Mouse (Mus musculus) 3134 (cell line): ENCODE results near the gene Plcd3.

ENCODE experiments used
- DNase-seq: peaks from one replicate; pipeline ENCODE4 v3.0.0-alpha.2; 2011; ENCODE audit warnings: low spot score; ENCODE audit not compliant: insufficient read length; ENCODE audit errors: extremely low read depth

The Plcd3 gene

DNA sequence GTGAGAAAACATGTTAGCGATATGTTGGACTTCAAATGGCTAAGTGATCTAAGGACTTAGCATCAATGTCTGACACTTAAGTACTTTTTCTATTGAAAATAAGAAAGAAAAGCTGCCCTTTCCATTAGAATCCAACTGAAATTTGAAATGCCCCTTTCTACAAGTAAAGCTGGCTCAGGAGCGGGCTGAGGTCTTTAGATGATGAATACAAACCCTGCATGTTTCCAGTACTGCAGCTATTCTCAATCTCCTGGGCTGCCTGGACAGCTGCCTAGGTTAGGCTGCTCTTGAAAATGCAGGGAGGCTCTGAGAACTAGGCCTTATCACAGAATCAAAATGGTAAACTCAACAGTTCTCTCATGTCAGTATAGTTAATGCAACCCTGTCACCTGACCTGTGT, 17.4 kb upstream of the Plcd3 start:
- DNase-seq = no peak

DNA sequence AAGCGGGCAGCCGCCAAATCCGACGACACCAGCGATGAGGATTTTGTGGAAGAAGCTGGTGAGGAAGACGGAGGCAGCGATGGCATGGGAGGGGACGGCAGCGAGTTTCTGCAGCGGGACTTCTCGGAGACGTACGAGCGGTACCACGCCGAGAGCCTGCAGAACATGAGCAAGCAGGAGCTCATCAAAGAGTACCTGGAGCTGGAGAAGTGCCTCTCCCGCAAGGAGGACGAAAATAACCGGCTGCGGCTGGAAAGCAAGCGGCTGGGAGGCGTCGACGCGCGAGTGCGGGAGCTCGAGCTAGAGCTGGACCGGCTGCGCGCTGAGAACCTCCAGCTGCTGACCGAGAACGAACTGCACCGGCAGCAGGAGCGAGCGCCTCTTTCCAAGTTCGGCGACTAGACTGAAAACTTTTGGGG, 16.1 kb upstream of the Plcd3 start:
- DNase-seq = peak; percentile 79

DNA sequence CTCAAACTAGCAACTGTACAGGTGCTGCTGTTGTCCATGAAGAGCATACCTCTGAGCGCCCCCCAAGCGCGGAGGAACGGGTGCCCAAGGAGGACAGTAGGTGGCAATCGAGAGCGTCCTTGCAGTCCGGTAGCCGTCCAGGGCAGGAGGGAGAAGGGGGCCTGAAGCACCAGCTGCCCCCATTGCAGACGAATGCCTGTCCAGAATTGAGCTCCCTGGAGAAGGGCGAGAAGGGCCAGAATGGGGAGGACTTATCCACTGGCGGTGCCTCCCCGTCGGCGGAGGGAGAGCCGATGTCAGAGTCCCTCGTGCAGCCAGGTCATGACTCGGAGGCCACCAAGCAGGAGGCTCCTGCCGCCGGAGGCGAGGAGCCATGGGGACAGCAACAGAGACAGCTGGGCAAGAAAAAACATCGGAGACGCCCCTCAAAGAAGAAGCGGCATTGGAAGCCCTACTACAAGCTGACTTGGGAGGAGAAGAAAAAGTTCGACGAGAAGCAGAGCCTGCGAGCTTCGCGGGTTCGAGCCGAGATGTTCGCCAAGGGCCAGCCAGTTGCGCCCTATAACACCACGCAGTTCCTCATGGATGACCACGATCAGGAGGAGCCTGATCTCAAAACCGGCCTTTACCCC, 15.6 kb upstream of the Plcd3 start:
- peak; percentile 83 for DNase-seq

DNA sequence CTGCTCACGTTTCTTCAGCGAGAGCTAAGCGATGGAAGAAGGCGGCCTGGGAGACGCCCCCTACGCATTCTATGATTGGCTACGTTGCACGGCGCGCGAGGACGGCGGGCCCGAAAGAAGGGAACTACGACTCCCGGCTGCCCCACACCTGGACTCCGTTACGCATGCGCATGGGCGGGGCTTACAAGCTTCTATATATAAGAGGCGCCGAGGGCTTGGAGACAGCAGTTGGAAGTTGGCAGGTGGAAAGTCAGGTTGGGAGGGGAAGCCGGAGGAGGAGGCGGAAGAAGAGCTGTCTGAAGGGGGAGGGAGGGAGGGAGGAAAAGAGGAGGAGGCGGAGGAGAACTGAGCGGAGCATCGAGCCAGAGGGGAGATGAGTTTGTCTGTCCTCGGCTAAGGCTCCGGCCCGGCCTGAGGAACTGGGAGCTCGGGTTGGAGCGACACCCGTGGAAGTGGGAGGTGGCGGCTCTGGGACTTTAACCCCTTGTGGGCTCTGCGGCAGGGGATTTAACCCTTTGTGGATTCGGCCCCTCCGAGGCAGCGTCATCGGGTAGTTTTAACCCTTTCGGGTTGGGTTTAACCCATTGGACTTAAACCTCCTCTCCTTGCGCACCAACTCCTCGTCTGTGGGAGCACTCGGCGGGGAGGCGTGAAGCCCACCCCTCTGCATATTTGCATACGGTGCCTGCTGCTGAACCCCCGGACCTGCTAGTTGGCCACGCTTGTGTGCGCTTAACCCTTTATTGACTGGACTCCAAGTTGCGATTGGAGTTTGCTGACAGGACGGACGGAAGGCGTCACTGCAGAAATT, 14.8 kb upstream of the Plcd3 start, which contains the start of gene Hexim1:
Gene Hexim1 (plus strand): TSS at position 224 of the 811 bp plus-strand sequence.
- DNase-seq = peak; percentile 100

GRCm38 (mm10) chr11:103115163-103116007, 13.9 kb upstream of the Plcd3 start:
- DNase-seq = peak; percentile 91

DNA sequence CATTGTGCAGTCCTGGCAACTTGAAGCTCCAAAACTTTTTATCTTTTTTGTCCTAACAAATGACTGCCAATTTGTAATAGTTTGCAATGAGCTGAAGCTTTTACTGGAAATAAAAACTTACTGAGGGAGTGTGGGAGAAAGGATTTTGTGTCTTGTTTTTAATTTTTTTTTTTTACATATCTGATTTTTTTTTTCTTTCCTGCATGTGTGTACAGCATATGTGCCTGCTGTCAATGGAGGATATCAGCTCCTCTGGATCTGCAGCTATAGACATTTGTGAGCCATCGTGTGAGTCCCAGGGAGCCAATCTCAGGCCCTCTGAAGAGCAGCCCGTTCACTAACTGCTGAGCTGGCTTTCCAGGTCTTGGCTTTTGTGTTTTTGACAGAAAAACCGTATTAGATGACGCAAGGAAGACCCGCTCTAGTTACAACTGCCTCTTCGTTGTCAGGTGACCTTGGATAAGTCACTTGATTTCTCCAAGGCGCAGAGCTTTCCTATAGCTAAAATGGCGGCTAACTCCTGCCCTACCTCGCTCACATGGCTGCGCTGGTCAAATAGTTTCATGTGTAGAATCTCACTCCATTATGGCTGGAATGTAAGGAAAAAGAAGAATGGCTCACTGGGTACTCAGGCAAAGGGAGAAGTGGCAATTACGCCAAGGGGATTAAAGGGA, 12.9 kb upstream of the Plcd3 start:
- no peak for DNase-seq

DNA sequence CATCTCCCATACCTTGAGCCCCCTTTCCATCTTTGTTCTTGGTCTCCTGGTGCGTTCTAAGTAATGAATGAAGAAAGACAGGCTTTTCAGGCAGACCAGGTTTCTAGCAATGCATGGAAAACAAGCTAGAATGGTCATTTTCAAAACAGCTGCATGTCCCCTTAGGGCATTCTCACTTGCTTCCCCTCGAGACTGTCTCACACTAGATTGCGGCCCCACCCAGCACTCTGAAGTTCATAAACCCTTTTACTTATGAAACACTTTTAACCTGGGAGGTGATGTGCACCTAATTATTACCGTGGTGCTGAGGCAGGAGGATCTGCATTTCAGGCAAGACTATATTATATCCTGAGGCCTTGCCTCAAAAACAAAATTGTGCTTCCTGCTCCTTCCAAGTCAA, 12.3 kb upstream of the Plcd3 start:
- DNase-seq = no peak

DNA sequence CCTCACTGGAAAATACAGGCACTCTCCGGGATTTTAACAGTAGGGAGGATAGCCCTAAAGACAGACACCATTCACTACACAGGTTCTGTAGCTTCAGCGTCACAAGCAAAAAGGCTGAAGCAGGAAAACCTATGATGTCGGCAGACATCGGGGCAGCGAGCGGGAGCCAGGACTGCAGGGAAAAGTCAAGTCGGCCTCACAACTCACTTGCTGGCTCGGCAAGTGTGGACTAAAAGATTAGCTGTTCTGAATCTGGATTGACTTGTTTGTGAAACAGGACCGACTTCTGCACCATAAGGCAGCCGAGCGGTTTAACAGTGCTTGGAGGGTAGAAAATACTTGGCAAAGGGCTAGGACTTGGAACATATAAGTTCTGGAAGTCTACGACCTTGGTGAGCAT, 11.5 kb upstream of the Plcd3 start:
- no peak for DNase-seq

- no peak for DNase-seq
Measured at GRCm38 (mm10) chr11:103112552-103112912, 11.1 kb upstream of the Plcd3 start.

DNA sequence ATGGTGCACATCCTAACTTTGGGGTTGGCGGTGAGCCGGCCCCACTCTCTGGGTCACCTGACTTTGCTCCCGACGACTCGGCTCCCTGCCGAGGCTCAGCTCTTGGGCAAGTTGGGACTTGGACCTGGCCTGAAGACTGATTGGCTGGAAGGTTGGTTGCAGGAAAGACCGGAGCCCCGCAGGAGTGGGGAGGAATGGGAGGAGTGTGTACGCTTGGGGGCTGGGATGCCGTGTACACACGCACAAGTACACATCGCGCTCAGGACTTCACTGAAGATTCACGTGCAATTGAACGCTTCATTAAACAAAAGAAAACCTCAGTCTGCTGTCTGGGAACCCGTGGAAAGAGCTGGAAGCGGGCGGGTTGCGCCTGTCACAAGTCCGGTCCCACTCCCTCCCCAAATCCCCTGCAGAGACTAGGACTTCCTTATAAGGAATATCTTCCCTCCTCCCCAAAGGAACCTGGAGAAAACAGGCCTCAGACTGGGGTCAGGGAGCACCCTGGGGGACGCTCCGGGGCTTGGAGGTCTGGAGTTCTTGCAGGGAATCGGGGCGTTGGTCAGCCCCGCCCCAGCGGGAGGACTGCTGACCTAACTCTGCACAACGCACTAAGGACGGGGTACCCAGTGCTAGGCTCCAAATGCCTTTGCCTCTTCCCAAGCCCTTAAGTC, 10.6 kb upstream of the Plcd3 start:
- DNase-seq = no peak

GRCm38 (mm10) chr11:103111301-103111700, 9.8 kb upstream of the Plcd3 start:
- no peak for DNase-seq

- DNase-seq = no peak
Measured at GRCm38 (mm10) chr11:103106386-103106785, 4.9 kb upstream of the Plcd3 start.

- DNase-seq = no peak
Measured at GRCm38 (mm10) chr11:103105810-103106209, 4.4 kb upstream of the Plcd3 start.

DNA sequence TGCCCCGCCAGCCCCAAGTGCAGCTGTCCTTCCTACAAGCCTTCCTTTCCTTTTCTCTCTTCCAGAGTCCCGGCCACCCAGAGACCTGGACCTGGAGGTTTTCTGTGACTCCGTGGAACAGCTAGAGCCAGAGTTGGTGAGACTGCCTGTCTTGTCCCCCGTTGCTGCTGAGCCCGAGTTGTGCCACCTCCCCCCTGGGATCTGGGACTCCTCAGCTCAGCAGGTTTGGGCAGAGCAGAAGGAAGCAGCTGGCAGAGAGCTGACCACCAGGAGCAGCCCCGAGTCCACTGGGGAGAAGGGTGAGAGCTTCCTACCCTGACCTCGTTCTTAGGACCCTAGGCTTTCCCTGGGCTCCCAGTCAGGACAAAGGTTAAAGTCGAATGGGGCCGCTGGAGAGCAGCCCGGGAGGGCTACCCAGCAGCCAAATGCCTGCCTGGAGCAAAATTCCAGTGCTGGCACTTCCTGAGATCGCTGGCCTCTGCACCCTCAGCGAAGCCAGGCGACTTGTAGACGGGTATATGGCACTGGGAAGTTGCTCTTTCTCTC, 3.8 kb upstream of the Plcd3 start:
- DNase-seq = no peak

GRCm38 (mm10) chr11:103104469-103104868, 3.0 kb upstream of the Plcd3 start:
- no peak for DNase-seq

- DNase-seq = no peak
Measured at GRCm38 (mm10) chr11:103103621-103104020, 2.2 kb upstream of the Plcd3 start.

DNA sequence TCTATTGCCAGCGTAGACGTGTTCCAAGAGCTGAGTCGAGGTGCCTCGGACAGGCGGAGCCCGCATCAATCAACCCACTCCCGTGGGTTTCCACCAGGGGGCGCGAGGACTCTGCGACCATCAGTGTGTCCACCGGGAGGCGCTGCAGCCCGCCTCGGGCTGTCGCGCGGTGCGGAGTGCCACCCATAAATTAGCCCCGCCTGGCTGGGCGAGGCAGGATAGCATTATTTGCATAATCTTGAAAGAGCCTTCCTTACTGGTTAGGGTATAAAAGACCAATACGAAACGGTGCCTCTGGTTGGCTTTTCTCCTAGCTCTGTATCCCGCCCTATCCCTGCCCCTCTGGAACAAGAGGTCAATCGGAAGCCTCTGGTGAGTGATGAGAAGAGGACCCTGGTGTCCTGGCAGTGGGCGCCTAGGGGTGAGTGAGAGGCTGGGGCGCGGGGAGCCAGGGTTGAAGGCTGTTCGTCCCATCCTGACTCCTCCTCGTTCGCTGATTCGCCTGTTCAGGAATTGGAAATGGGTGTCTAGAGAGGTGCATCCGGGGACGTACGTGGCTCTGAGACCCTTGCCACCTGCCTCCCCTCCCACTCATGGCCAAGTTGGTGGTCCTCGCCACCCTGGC, 1.4 kb upstream of the Plcd3 start:
- DNase-seq = peak; percentile 99

DNA sequence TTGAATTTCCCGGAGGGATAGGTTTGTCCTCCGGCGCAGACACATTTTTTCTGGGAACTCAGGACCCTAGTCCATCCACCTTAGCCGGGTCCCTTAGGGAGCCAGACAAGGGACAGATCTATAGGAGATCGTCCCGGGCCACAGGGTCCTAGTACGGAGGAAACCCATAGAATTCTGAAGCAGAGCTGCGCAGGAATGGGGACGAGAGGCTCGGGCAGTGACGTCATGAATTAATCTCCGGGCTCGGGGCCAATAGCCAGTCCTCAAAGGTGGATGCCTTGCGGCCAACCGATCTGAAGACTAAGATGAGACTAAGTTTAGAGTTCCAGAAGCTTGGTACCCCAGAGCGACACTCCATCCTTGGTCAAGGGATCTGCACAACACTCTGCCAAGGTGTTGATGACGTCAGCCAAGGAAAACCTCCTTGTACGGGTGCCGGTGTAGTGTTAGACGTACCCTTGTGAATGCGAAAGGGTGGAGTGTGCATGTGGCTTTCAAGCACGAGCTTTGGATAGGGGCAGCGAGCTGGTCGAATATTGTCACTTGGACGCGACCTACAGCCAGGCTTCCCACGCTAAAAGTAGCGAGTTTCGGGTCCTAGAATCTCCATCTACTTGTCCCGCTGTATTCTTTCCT, 526 bp upstream of the Plcd3 start:
- peak; percentile 75 for DNase-seq

DNA sequence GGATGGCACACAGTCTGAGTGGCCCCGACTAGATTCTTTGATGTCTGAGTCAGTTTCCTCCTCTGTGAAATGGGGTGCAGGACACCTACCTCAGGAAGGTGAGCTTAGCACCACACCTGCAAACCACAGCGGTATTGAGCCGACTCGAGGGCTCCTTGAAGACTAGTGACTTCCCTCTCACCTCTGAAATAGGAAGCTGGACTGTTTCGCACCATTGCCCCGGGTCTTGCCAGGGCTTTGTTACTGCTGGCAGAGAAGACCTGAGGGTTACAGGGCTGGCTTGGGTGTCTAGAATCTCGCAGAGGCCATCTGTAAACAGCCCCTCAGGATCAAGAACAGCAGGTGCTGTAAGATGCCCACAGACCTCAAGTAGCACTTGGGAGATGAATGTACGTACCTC, 1.1 kb downstream of the Plcd3 start:
- no peak for DNase-seq
